Mouse (Mus musculus) heart, postnatal 4 days (tissue): Measurements from ENCODE around the gene Cped1. TPM values are rescaled to one million over a fixed set of nuclear protein-coding genes. Genes with fewer than 3 reads are reported as not detected.

Source experiments
- DNase-seq: peaks from one replicate; pipeline ENCODE4 v3.0.0; 2021
- total RNA-seq, 2 experiments: library from RNA; stranded (reverse); gene quantifications; 2 replicates each; pipeline ENCODE4 v1.2.3; 2021

Gene Cped1
- total RNA-seq, 2 experiments from 2014 or later = 7.2 to 9.9 TPM

- no peak for DNase-seq
These were observed 193.1 kb downstream of the Cped1 start for GRCm38 (mm10) chr6:22178721-22179295.

- DNase-seq = no peak
These were observed 194.6 kb downstream of the Cped1 start for GRCm38 (mm10) chr6:22180316-22180715.

GRCm38 (mm10) chr6:22186967-22187366, 201.3 kb downstream of the Cped1 start:
- no peak for DNase-seq

- no peak for DNase-seq
These were observed 203.9 kb downstream of the Cped1 start for GRCm38 (mm10) chr6:22189346-22190335.

GRCm38 (mm10) chr6:22198603-22199002, 212.9 kb downstream of the Cped1 start:
- DNase-seq = no peak

- DNase-seq = no peak
These were observed 213.8 kb downstream of the Cped1 start for GRCm38 (mm10) chr6:22199473-22199872.

GRCm38 (mm10) chr6:22200133-22200532, 214.4 kb downstream of the Cped1 start:
- no peak for DNase-seq

GRCm38 (mm10) chr6:22201879-22202278, 216.2 kb downstream of the Cped1 start:
- no peak for DNase-seq

GRCm38 (mm10) chr6:22205030-22205750, 219.5 kb downstream of the Cped1 start:
- no peak for DNase-seq

GRCm38 (mm10) chr6:22205751-22206121, 220.0 kb downstream of the Cped1 start:
- no peak for DNase-seq

- no peak for DNase-seq
These were observed 220.5 kb downstream of the Cped1 start for GRCm38 (mm10) chr6:22206179-22206578.

GRCm38 (mm10) chr6:22206630-22207293, 221.0 kb downstream of the Cped1 start:
- DNase-seq = no peak

GRCm38 (mm10) chr6:22212158-22212557, 226.4 kb downstream of the Cped1 start:
- DNase-seq = no peak

- no peak for DNase-seq
These were observed 227.5 kb downstream of the Cped1 start for GRCm38 (mm10) chr6:22213187-22213586.

- DNase-seq = no peak
These were observed 228.1 kb downstream of the Cped1 start for GRCm38 (mm10) chr6:22213813-22214212.

- DNase-seq = no peak
These were observed 228.9 kb downstream of the Cped1 start for GRCm38 (mm10) chr6:22214665-22215064.

GRCm38 (mm10) chr6:22216276-22216973, 230.7 kb downstream of the Cped1 start:
- no peak for DNase-seq

- no peak for DNase-seq
These were observed 235.4 kb downstream of the Cped1 start for GRCm38 (mm10) chr6:22221134-22221533.

- no peak for DNase-seq
These were observed 236.4 kb downstream of the Cped1 start for GRCm38 (mm10) chr6:22222087-22222486.

GRCm38 (mm10) chr6:22222947-22223346, 237.2 kb downstream of the Cped1 start:
- DNase-seq = no peak

GRCm38 (mm10) chr6:22224351-22224750, 238.6 kb downstream of the Cped1 start:
- DNase-seq = no peak

GRCm38 (mm10) chr6:22231244-22231643, 245.5 kb downstream of the Cped1 start:
- no peak for DNase-seq
